Mouse (Mus musculus) ES-Bruce4 (cell line): ENCODE results near the gene Slc50a1.

Experiments used
- CTCF ChIP-seq: IDR thresholded peaks from one replicate; pipeline ENCODE4 v1.8.1; 2011; ENCODE audit warnings: low read depth, low read length
- EP300 ChIP-seq: IDR thresholded peaks from 2 replicates; pipeline ENCODE4 v1.6.1; 2011; ENCODE audit warnings: low read depth, low read length; ENCODE audit not compliant: insufficient read depth
- POLR2A ChIP-seq: IDR thresholded peaks from one replicate; pipeline ENCODE4 v1.8.1; 2011; ENCODE audit warnings: low read length; ENCODE audit not compliant: insufficient read depth

GRCm38 (mm10) chr3:89305551-89306325 lies 35.4 kb upstream of the Slc50a1 start:
- TF ChIP-seq CTCF (no peak), POLR2A (no peak), EP300 (no peak)
